Mouse (Mus musculus): ENCODE measurements around the gene Sesn3.
A peak's percentile ranks its signal among the peaks of the same experiment; 100 is the strongest.
"Not testable (repeated sequence)": the region's sequence is repeated elsewhere in the genome, so short reads cannot be mapped to it uniquely, and the experiment has no call there.

Gene Sesn3

GRCm38 (mm10) chr9:14274986-14275720 lies at the start of gene Sesn3:
Gene Sesn3, plus strand, starts transcription at chr9:14275067.
- DNase-seq (ENCODE audit: low spot score in 2 of 2) = peak; percentile 50 to 82

- not testable (repeated sequence) for DNase-seq (ENCODE audit: low spot score in 2 of 2)
Measured at GRCm38 (mm10) chr9:14227086-14227485, 47.8 kb upstream of the Sesn3 start.

GRCm38 (mm10) chr9:14233702-14234373 lies 41.0 kb upstream of the Sesn3 start:
- no peak for DNase-seq (ENCODE audit: low spot score in 2 of 2)

GRCm38 (mm10) chr9:14235286-14235685 lies 39.6 kb upstream of the Sesn3 start:
- DNase-seq (ENCODE audit: low spot score in 2 of 2) = no peak

GRCm38 (mm10) chr9:14241003-14241402 lies 33.9 kb upstream of the Sesn3 start:
- not testable (repeated sequence) for DNase-seq (ENCODE audit: low spot score in 2 of 2)

GRCm38 (mm10) chr9:14242308-14242707 lies 32.6 kb upstream of the Sesn3 start:
- no peak for DNase-seq (ENCODE audit: low spot score in 2 of 2)

GRCm38 (mm10) chr9:14244528-14244927 lies 30.3 kb upstream of the Sesn3 start:
- peak in 1 of 2 experiments; percentile 37 for DNase-seq (ENCODE audit: low spot score in 2 of 2)

- no peak for DNase-seq (ENCODE audit: low spot score in 2 of 2)
Measured at GRCm38 (mm10) chr9:14245013-14245586, 29.8 kb upstream of the Sesn3 start.

GRCm38 (mm10) chr9:14246016-14246799 lies 28.7 kb upstream of the Sesn3 start:
- peak in 1 of 2 experiments; percentile 22 for DNase-seq (ENCODE audit: low spot score in 2 of 2)

- no peak for DNase-seq (ENCODE audit: low spot score in 2 of 2)
Measured at GRCm38 (mm10) chr9:14247480-14248208, 27.2 kb upstream of the Sesn3 start.

- DNase-seq (ENCODE audit: low spot score in 2 of 2) = no peak
Measured at GRCm38 (mm10) chr9:14248209-14248596, 26.7 kb upstream of the Sesn3 start.

- no peak for DNase-seq (ENCODE audit: low spot score in 2 of 2)
Measured at GRCm38 (mm10) chr9:14261150-14261549, 13.7 kb upstream of the Sesn3 start.

GRCm38 (mm10) chr9:14262568-14262972 lies 12.3 kb upstream of the Sesn3 start:
- peak in 1 of 2 experiments; percentile 30 for DNase-seq (ENCODE audit: low spot score in 2 of 2)

- no peak for DNase-seq (ENCODE audit: low spot score in 2 of 2)
Measured at GRCm38 (mm10) chr9:14266470-14266869, 8.4 kb upstream of the Sesn3 start.

GRCm38 (mm10) chr9:14268578-14268977 lies 6.3 kb upstream of the Sesn3 start:
- DNase-seq (ENCODE audit: low spot score in 2 of 2) = no peak

GRCm38 (mm10) chr9:14272921-14273320 lies 1.9 kb upstream of the Sesn3 start:
- no peak for DNase-seq (ENCODE audit: low spot score in 2 of 2)

- no peak for DNase-seq (ENCODE audit: low spot score in 2 of 2)
Measured at GRCm38 (mm10) chr9:14274586-14274985, 281 bp upstream of the Sesn3 start.

GRCm38 (mm10) chr9:14275792-14276480 lies 1.1 kb downstream of the Sesn3 start:
- peak; percentile 83 to 96 for DNase-seq (ENCODE audit: low spot score in 2 of 2)

- peak in 1 of 2 experiments; percentile 69 for DNase-seq (ENCODE audit: low spot score in 2 of 2)
Measured at GRCm38 (mm10) chr9:14276481-14277287, 1.8 kb downstream of the Sesn3 start.
